Mouse (Mus musculus): ENCODE data around the gene Pigq. TPM values are rescaled to one million over a fixed set of nuclear protein-coding genes. Genes with fewer than 3 reads are reported as not detected.

Gene Pigq
- polyA plus RNA-seq, 1 experiment: 170 TPM

DNA sequence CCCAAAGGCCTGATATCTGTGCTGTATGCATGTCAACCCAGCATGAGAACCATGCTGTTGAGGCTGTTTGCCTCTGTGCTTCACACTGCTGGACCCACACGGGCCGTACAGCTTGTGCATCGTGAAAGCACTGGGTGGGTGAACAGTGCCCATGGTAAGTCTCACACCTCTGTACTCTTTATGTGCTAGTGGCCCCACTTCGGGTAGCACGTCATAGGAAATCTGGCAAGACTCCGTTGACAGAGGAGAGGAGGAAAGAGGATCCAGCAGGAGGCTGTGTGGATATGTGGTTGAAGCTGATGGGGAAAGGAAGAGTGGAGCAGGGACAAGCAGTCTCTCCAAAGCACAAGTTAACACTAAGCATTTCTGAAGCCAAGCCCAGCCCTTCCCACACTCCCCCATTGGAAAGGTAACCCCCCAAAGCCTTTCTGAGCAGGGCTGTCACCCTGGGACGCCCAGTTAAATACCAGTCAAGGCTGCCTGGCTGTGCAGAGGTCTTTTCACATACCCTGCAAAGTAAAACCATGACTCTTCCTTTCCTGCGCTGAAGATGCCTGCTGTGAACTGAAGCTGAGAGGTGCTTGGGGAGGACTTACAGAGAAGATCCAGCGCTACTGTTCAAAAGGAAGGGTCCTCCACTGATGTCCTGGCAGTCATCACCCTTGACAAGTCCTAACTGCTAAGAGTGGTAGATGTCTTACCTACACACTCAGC, 26.5 kb downstream of the Pigq start:
- Histone ChIP-seq H3K27ac (ENCODE audit: insufficient read depth, low read length) (no peak overlapping the region; the same call in 1 of the 2 replicates), H3K4me1 (ENCODE audit: control insufficient read depth, insufficient read depth, low read length) (peaks cover 27% of the 10 kb centered on the region), H3K4me3 (replicated peaks; ENCODE audit: insufficient read depth, low read depth, low read length) (peak overlapping the region; percentile 90), H3K27me3 (ENCODE audit: control insufficient read depth, insufficient read depth, low read length) (no peaks in the 10 kb centered on the region)
- no peak for DNase-seq
- 31% methylated on average over 9 of the region's 9 CpGs for WGBS
- TF ChIP-seq CTCF (IDR thresholded peaks at IDR 0.05; ENCODE audit: borderline replicate concordance, insufficient read depth, low read depth, low read length) (no peak), POLR2A (IDR thresholded peaks at IDR 0.05; ENCODE audit: borderline replicate concordance, insufficient read depth, low read length) (no peak)

DNA sequence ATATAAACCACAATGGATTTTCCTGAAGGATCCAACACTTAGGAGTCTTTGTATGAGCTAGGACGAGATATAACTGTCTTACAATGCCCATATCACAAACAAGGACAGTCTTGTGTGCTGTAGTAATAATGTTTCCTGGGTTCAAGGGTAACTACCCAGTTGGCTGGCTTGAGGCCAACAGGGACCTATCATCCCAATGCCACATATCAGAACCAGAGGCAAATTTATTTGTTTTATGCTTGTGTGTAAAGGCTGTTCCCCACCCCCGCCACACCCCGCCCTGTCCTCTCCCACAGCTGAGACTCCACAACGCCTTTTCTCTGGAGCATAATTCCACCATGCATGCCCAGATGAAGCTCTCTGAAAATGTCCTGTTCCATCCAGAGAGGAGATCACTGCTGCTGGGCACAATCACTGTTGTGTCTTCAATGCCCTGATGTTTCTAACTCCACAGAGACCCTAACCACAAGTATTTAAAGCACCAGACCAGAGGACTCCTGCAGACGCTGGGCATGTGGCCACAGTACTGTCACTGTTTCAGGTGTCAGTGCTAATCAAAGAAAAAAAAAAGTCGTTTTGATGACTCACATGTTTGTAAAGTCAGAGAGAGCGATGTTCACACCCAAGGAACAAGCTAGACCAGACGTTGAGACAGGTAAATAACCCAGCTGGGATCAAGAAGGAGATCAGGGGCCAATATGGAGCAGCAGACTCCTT, 27.6 kb downstream of the Pigq start:
- 48% methylated on average over 8 of the region's 8 CpGs for WGBS
- DNase-seq: no peak
- peaks cover 34% of the 10 kb centered on the region for H3K4me1 ChIP-seq (ENCODE audit: control insufficient read depth, insufficient read depth, low read length)
- peak overlapping the region; percentile 90 for H3K4me3 ChIP-seq (replicated peaks; ENCODE audit: insufficient read depth, low read depth, low read length)
- H3K27ac ChIP-seq (ENCODE audit: insufficient read depth, low read length): peak overlapping the region; percentile 28; the same call in 1 of the 2 replicates
- TF ChIP-seq POLR2A (IDR thresholded peaks at IDR 0.05; ENCODE audit: borderline replicate concordance, insufficient read depth, low read length): no peak
- no peak for TF ChIP-seq CTCF (IDR thresholded peaks at IDR 0.05; ENCODE audit: borderline replicate concordance, insufficient read depth, low read depth, low read length)
- no peaks in the 10 kb centered on the region for H3K27me3 ChIP-seq (ENCODE audit: control insufficient read depth, insufficient read depth, low read length)

DNA sequence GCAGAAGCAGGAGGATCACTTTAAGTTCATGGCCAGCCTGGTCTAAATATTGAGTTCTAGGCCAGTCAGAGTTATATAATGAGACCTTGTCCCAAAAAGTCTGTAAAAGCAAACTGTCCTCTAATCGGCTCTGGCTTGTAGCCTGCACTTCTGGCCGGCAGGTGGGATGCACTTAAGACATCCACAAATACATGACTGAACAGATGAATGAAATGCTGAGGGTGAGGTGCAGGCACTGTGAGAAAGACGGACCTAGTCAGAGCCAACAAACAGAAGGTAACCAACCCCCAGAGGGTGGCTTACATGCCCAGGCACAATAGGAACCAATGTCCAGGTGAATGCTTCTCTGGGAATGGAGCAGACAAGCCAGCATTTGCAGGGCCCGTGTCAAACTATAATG, 30.4 kb downstream of the Pigq start:
- WGBS: 4% methylated on average over 4 of the region's 4 CpGs
- DNase-seq: peak; percentile 55 to 57
- Histone ChIP-seq H3K27ac (ENCODE audit: insufficient read depth, low read length) (peak overlapping the region; percentile 62), H3K4me3 (replicated peaks; ENCODE audit: insufficient read depth, low read depth, low read length) (no peak overlapping the region), H3K4me1 (ENCODE audit: control insufficient read depth, insufficient read depth, low read length) (peaks cover 42% of the 10 kb centered on the region), H3K27me3 (ENCODE audit: control insufficient read depth, insufficient read depth, low read length) (no peaks in the 10 kb centered on the region)
- TF ChIP-seq CTCF (IDR thresholded peaks at IDR 0.05; ENCODE audit: borderline replicate concordance, insufficient read depth, low read depth, low read length) (no peak), POLR2A (IDR thresholded peaks at IDR 0.05; ENCODE audit: borderline replicate concordance, insufficient read depth, low read length) (no peak)

DNA sequence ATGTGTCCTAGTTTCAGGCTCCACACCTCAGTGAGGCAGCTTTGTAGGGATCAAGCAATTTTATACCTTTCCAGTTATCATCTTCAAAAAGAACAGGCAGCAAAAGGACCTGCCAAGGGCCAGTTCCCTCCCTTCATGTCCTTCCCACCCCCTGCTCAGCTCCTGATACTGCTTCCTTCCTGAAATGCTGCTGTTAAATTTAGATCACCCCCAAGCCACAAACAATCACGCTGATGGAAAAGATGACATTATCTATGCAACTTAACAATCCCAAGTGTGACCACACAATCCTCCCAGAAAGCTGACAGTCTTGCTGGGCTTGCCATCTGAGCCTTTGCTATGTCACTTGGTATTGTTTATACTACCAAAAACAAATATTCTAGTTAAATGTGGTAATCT, 30.9 kb downstream of the Pigq start:
- no peaks in the 10 kb centered on the region for H3K27me3 ChIP-seq (ENCODE audit: control insufficient read depth, insufficient read depth, low read length)
- TF ChIP-seq POLR2A (IDR thresholded peaks at IDR 0.05; ENCODE audit: borderline replicate concordance, insufficient read depth, low read length) (no peak), CTCF (IDR thresholded peaks at IDR 0.05; ENCODE audit: borderline replicate concordance, insufficient read depth, low read depth, low read length) (no peak)
- WGBS: 5% methylated on average over 1 of the region's 1 CpGs
- no peak for DNase-seq
- no peak overlapping the region for H3K4me3 ChIP-seq (replicated peaks; ENCODE audit: insufficient read depth, low read depth, low read length)
- H3K4me1 ChIP-seq (ENCODE audit: control insufficient read depth, insufficient read depth, low read length): peaks cover 42% of the 10 kb centered on the region
- H3K27ac ChIP-seq (ENCODE audit: insufficient read depth, low read length): peak overlapping the region; percentile 62

DNA sequence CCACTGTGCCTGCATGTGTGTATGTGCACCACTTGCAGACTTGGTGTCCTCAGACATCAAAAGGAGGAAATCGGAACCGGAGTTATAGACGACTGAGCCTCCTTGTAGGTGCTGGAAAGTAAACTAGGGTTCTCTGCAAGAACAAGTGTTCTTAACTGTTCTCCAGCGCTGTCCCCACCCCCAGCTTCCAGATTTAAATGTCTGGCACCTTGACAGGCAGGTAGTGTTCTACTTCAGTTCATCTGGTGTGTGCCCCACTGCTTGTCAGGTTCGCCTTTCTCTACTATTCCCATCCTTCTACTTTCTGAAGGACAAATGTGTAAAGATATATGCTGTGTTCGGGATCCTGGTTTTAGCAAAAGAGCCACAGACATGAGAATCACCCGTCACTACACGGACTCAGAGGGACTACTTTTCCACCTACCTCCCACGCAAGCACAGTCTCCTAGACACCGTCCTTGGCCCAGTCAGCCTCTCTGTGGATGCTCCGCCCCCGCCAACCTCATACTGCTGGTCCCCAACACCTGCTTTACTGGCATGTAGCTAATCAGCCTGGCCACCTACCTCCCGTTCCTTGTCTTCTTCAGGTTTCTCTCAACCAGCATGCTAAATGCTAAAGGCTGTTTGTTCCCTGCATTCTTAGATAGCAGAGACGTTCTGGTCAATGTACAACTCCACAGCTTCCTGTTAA, 31.4 kb downstream of the Pigq start:
- Histone ChIP-seq H3K4me1 (ENCODE audit: control insufficient read depth, insufficient read depth, low read length) (peaks cover 41% of the 10 kb centered on the region), H3K27me3 (ENCODE audit: control insufficient read depth, insufficient read depth, low read length) (no peaks in the 10 kb centered on the region), H3K4me3 (replicated peaks; ENCODE audit: insufficient read depth, low read depth, low read length) (peak overlapping the region; percentile 34), H3K27ac (ENCODE audit: insufficient read depth, low read length) (peak overlapping the region; percentile 62)
- DNase-seq: peak; percentile 81 to 89
- WGBS: 17% methylated on average over 14 of the region's 14 CpGs
- TF ChIP-seq CTCF (IDR thresholded peaks at IDR 0.05; ENCODE audit: borderline replicate concordance, insufficient read depth, low read depth, low read length): no peak
- TF ChIP-seq POLR2A (IDR thresholded peaks at IDR 0.05; ENCODE audit: borderline replicate concordance, insufficient read depth, low read length): no peak

DNA sequence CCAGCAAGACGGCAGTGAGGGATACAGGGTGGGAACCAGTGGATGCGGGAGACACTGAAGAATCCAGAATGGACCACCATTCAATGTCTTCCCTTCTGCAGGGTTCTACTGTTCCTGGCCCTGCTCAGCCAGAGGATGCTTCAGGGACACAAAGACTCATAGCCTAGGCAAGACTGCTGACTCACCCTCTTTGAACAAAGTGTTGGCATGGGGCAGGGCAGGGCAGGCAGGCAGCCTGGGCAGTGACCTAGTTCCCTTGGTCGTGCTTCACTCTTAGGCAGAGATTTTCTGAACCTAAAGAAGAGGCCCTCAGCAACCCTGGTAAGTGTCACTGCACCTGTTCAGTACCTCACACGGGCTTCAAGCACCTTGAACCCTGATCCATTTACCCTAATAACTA, 32.9 kb downstream of the Pigq start:
- whole genome bisulfite sequencing: 25% methylated on average over 4 of the region's 4 CpGs
- H3K27ac ChIP-seq (ENCODE audit: insufficient read depth, low read length): peak overlapping the region; percentile 79
- TF ChIP-seq CTCF (IDR thresholded peaks at IDR 0.05; ENCODE audit: borderline replicate concordance, insufficient read depth, low read depth, low read length) (no peak), POLR2A (IDR thresholded peaks at IDR 0.05; ENCODE audit: borderline replicate concordance, insufficient read depth, low read length) (peak; percentile 21; the same call in 1 of the 2 replicates)
- peak; percentile 83 to 92 for DNase-seq
- H3K4me1 ChIP-seq (ENCODE audit: control insufficient read depth, insufficient read depth, low read length): peaks cover 36% of the 10 kb centered on the region
- H3K27me3 ChIP-seq (ENCODE audit: control insufficient read depth, insufficient read depth, low read length): no peaks in the 10 kb centered on the region
- H3K4me3 ChIP-seq (replicated peaks; ENCODE audit: insufficient read depth, low read depth, low read length): no peak overlapping the region

DNA sequence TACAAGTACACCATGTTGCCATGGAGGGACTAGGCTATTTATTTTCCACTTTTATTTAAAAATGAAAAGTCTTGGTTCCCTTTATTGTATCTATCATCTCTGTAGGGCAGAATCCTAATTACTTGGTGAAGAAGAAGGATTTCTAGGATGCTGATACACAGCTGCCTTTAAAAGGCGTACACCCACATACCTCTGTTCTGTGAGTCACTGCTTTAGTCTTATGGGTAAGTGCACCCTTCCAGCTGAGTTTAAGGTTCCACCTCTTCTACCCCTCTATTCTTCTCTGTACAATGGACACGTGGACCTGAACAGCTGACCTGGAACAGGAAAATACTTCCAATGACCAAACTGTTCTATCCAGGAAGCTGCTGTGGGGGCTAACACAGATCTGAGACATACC, 37.1 kb downstream of the Pigq start:
- no peak for DNase-seq
- Histone ChIP-seq H3K27me3 (ENCODE audit: control insufficient read depth, insufficient read depth, low read length) (no peaks in the 10 kb centered on the region), H3K4me3 (replicated peaks; ENCODE audit: insufficient read depth, low read depth, low read length) (no peak overlapping the region), H3K4me1 (ENCODE audit: control insufficient read depth, insufficient read depth, low read length) (peaks cover 17% of the 10 kb centered on the region), H3K27ac (ENCODE audit: insufficient read depth, low read length) (no peak overlapping the region)
- TF ChIP-seq POLR2A (IDR thresholded peaks at IDR 0.05; ENCODE audit: borderline replicate concordance, insufficient read depth, low read length) (no peak), CTCF (IDR thresholded peaks at IDR 0.05; ENCODE audit: borderline replicate concordance, insufficient read depth, low read depth, low read length) (no peak)
- 73% methylated on average over 2 of the region's 2 CpGs for WGBS
